Mouse (Mus musculus) large intestine, adult 2 months (tissue): ENCODE data around the gene Nfkb2. TPM values are rescaled to one million over a fixed set of nuclear protein-coding genes. Genes with fewer than 3 reads are reported as not detected.

Experiments
- DNase-seq: peaks from one replicate; pipeline ENCODE4 v3.0.0-alpha.2; 2012; ENCODE audit warnings: low read depth, low spot score
- WGBS: fragments of 180-500 bp; shearing (Covaris S2); methylation state at CpG from one replicate; pipeline ENCODE4 v1.1.7; 2018; 5-methylcytosine and 5-hydroxymethylcytosine counted together
- polyA plus RNA-seq: library from polyadenylated mRNA; depleted of rRNA; stranded (reverse); fragments of >200 nt; gene quantifications from 2 replicates; pipeline ENCODE4 v1.2.3, GENCODE M21; 2012; rRNA removed

Gene Nfkb2
- 40.8 and 47.2 TPM in 2 replicates for polyA plus RNA-seq

GRCm38 (mm10) chr19:46304216-46304841, at the start of gene Nfkb2:
Gene Nfkb2 (plus strand): TSS chr19:46304320.
- DNase-seq: peak; percentile 88
- under 1% methylated on average over 39 of the region's 39 CpGs for WGBS

- WGBS: 93% methylated on average over 7 of the region's 7 CpGs
- DNase-seq: no peak
Observed at GRCm38 (mm10) chr19:46264762-46265161, 39.4 kb upstream of the Nfkb2 start.

- DNase-seq: no peak
Observed at GRCm38 (mm10) chr19:46275307-46275706, 28.8 kb upstream of the Nfkb2 start.

GRCm38 (mm10) chr19:46282081-46282849, 21.9 kb upstream of the Nfkb2 start:
- 95% methylated on average over 11 of the region's 11 CpGs for WGBS
- no peak for DNase-seq

- 87% methylated on average over 4 of the region's 4 CpGs for WGBS
- DNase-seq: no peak
Observed at GRCm38 (mm10) chr19:46284686-46285085, 19.4 kb upstream of the Nfkb2 start.

GRCm38 (mm10) chr19:46285631-46286030, 18.5 kb upstream of the Nfkb2 start:
- WGBS: 94% methylated on average over 7 of the region's 7 CpGs
- DNase-seq: no peak

GRCm38 (mm10) chr19:46286047-46286446, 18.1 kb upstream of the Nfkb2 start:
- DNase-seq: no peak
- WGBS: 77% methylated on average over 6 of the region's 6 CpGs

GRCm38 (mm10) chr19:46286926-46287325, 17.2 kb upstream of the Nfkb2 start:
- 88% methylated on average over 3 of the region's 3 CpGs for WGBS
- DNase-seq: no peak

GRCm38 (mm10) chr19:46287566-46287965, 16.6 kb upstream of the Nfkb2 start:
- DNase-seq: no peak
- 89% methylated on average over 3 of the region's 3 CpGs for WGBS

- no peak for DNase-seq
Observed at GRCm38 (mm10) chr19:46290535-46291105, 13.5 kb upstream of the Nfkb2 start.

GRCm38 (mm10) chr19:46296938-46297337, 7.2 kb upstream of the Nfkb2 start:
- DNase-seq: peak; percentile 59
- WGBS: 24% methylated on average over 4 of the region's 4 CpGs

More at GRCm38 (mm10) chr19:46290535-46291105, 13.5 kb upstream of the Nfkb2 start:
- WGBS: 57% methylated on average over 12 of the region's 12 CpGs

GRCm38 (mm10) chr19:46300294-46301045, 3.6 kb upstream of the Nfkb2 start:
- DNase-seq: no peak
- WGBS: 52% methylated on average over 8 of the region's 8 CpGs

GRCm38 (mm10) chr19:46302551-46302950, 1.6 kb upstream of the Nfkb2 start:
- DNase-seq: no peak
- 94% methylated on average over 4 of the region's 4 CpGs for WGBS

GRCm38 (mm10) chr19:46303251-46304215, 587 bp upstream of the Nfkb2 start:
- peak; percentile 80 for DNase-seq
- WGBS: 22% methylated on average over 18 of the region's 18 CpGs

- no peak for DNase-seq
- WGBS: under 1% methylated on average over 34 of the region's 34 CpGs
Observed at GRCm38 (mm10) chr19:46304908-46305333, 801 bp downstream of the Nfkb2 start.

- DNase-seq: peak; percentile 63
- under 1% methylated on average over 41 of the region's 43 CpGs for WGBS
Observed at GRCm38 (mm10) chr19:46305432-46306267, 1.5 kb downstream of the Nfkb2 start.

- WGBS: 68% methylated on average over 5 of the region's 5 CpGs
Observed at GRCm38 (mm10) chr19:46306268-46306610, 2.1 kb downstream of the Nfkb2 start.

GRCm38 (mm10) chr19:46306751-46307289, 2.7 kb downstream of the Nfkb2 start:
- 92% methylated on average over 9 of the region's 9 CpGs for WGBS

More at GRCm38 (mm10) chr19:46306268-46306610, 2.1 kb downstream of the Nfkb2 start:
- DNase-seq: no peak

More at GRCm38 (mm10) chr19:46306751-46307289, 2.7 kb downstream of the Nfkb2 start:
- no peak for DNase-seq
